Mouse (Mus musculus) cerebellum, adult 9-11 months (tissue): ENCODE data around the gene Nol9.

Experiments
- DNase-seq: peaks from one replicate; pipeline ENCODE4 v3.0.0; 2022

Nol9 gene

GRCm38 (mm10) chr4:152038985-152039830 is at the start of gene Nol9:
Gene Nol9, plus strand, starts transcription at chr4:152039321.
- peak; percentile 91 for DNase-seq

GRCm38 (mm10) chr4:151992091-151992490 is 47.0 kb upstream of the Nol9 start:
- DNase-seq = no peak

- no peak for DNase-seq
Measured at GRCm38 (mm10) chr4:151993035-151993434, 46.1 kb upstream of the Nol9 start.

- peak; percentile 72 for DNase-seq
Measured at GRCm38 (mm10) chr4:151994228-151995171, 44.6 kb upstream of the Nol9 start.

GRCm38 (mm10) chr4:151995371-151996172 is 43.5 kb upstream of the Nol9 start:
- DNase-seq = no peak

- peak; percentile 99 for DNase-seq
Measured at GRCm38 (mm10) chr4:151996173-151996950, 42.8 kb upstream of the Nol9 start, which contains the start of gene Phf13. Gene Phf13, minus strand, starts transcription at chr4:151996258.

- no peak for DNase-seq
Measured at GRCm38 (mm10) chr4:151996951-151997222, 42.2 kb upstream of the Nol9 start.

- DNase-seq = no peak
Measured at GRCm38 (mm10) chr4:151997701-151998100, 41.4 kb upstream of the Nol9 start.

GRCm38 (mm10) chr4:151999481-151999880 is 39.6 kb upstream of the Nol9 start:
- DNase-seq = no peak

- DNase-seq = no peak
Measured at GRCm38 (mm10) chr4:152000906-152001305, 38.2 kb upstream of the Nol9 start.

GRCm38 (mm10) chr4:152001335-152001734 is 37.8 kb upstream of the Nol9 start:
- no peak for DNase-seq

- DNase-seq = no peak
Measured at GRCm38 (mm10) chr4:152002063-152002462, 37.1 kb upstream of the Nol9 start.

- no peak for DNase-seq
Measured at GRCm38 (mm10) chr4:152006137-152006536, 33.0 kb upstream of the Nol9 start.

- no peak for DNase-seq
Measured at GRCm38 (mm10) chr4:152006812-152007211, 32.3 kb upstream of the Nol9 start.

- no peak for DNase-seq
Measured at GRCm38 (mm10) chr4:152007481-152008147, 31.5 kb upstream of the Nol9 start.

- DNase-seq = no peak
Measured at GRCm38 (mm10) chr4:152008148-152008500, 31.0 kb upstream of the Nol9 start.

GRCm38 (mm10) chr4:152008622-152009075 is 30.5 kb upstream of the Nol9 start, which contains the start of gene Klhl21:
Gene Klhl21, plus strand, starts transcription at chr4:152008803.
- DNase-seq = peak; percentile 94

- DNase-seq = peak; percentile 84
Measured at GRCm38 (mm10) chr4:152009076-152010051, 29.8 kb upstream of the Nol9 start.

GRCm38 (mm10) chr4:152010091-152010706 is 28.9 kb upstream of the Nol9 start:
- DNase-seq = peak; percentile 64

- DNase-seq = no peak
Measured at GRCm38 (mm10) chr4:152010707-152011134, 28.4 kb upstream of the Nol9 start.
